Mouse (Mus musculus): ENCODE results near the gene Dclre1b.

The Dclre1b gene

DNA sequence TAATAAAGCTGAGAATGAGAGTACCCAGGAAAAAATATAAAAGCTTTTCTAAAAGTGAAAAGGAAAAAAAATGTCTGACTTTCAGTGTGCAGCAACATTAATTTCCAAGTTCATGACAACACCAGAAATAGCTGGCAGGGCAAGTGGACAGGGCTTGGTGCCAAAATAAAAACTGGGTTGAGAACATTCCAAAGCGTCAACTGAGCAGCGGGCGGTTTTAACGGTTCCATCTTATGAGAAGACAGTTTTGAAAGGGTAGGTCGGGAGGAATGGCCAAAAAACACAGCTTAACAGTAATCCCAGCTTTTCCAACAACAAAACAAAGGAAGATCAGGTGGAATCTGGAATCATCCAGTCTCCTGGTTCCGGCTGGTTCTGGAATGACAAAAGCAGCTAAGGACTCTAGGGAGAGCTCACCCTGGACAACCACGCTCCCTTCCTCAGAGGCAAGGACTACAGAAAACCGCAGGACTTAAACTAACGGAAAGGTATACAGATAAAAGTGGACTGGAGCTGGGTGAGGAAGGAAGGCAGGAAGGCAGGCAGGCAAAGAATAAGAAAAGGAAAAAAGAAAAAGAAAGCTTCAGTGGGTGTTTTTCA, 37.6 kb downstream of the Dclre1b start:
- DNase-seq = peak; percentile 85

DNA sequence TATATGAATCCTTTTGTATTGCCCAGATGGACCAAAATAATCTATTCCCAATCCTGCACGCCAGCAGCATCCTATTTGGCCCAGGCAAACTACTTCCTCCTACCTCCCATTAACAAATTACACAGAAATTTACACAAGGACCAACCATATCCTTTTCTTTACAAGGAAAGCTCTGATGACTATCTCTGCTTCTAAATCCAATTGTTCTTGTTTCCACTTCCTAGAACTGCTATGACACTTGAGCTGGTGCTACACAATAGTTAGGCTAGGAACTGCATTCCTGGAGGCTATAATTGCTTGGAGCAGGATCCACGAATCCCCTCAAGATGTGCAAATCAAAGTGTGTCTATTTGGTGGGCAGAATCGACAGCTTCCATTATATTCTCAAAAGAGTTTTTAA, 42.5 kb downstream of the Dclre1b start:
- DNase-seq = no peak

DNA sequence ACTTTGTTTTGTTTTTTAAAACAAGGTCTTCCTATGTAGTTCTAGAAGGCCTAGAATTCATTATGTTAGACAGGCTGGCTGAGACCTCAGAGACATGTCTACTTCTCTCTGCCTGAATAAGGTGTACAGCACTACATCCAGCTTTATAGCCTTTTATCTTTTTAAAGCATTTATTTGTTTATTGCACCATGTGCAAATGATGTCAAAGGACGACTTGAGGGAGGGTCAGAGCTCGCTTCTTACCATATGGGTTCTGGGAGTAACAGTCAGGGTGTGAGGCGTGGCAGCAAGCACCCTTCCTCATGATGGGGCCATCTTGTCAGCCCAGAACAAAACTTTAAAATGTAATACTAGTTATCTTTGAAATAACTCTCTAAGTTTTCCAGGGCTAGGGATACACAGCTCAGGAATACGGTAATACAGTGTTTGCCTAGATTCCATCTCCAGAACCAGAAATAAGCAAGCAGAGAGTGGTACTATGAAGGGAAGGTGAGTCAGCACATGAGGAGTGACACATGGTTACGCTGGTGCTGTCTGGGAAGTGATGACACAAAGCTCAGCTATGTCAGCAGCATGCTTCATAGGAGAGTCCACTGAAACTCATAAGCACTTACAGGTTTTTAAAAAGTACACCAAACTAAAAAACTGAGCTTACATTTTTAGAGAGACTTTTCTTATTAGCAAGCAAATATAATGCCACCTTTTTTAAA, 49.8 kb downstream of the Dclre1b start:
- DNase-seq = no peak

DNA sequence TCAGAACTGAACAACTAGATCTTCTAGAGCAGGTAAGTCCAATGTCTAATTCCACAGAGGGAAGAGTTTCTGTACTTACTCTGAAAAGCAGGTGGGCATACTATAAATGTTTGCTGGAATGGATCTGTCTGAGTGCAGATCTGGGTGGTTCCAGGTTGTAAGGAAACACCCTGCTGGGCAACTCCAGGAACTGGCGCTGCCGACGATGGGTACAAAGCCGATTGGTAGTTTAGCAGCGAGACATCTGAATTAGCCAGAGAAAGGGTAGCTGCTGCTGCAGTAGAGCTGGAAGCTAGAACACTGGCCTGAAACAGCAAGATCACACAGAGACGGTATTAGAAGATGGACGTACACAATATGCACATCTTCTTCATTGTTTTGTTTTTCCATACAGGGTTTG, 50.8 kb downstream of the Dclre1b start:
- DNase-seq = no peak

DNA sequence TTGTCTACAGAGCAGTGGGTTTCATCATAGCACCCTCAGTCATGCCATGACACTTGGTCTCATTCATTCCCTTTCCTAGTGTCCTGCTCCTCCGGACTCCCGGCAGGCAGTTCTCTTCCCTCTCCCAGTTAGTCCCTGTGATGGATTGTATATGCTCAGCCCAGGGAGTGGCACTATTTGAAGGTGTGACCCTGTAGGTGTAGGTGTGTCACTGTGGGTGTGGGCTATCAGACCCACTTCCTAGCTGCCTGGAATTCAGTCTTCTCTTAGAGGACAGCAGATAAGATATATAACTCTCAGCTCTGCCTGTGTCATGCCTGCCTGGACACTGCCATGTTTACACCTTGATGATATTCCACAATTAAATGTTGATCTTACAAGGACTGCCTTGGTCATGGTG, 52.3 kb downstream of the Dclre1b start:
- DNase-seq = no peak

DNA sequence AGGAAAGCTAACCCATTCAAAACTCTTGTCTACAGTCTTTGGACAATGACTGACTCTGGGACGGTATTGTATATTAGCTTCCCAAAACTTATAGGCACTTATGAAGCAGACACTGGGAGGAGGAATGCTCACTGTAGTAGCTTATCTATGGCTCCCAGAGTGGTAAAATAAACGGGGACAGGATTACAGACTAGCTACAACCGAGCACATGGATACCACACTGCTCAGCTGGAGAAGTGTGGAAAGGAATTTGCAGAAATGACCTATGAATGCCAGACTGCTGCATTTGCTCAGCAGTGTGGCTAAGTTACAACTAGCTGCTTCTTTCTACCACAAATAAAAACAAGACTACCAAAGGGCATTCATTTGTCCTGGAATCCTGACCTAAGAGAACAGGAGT, 53.9 kb downstream of the Dclre1b start:
- DNase-seq = no peak

DNA sequence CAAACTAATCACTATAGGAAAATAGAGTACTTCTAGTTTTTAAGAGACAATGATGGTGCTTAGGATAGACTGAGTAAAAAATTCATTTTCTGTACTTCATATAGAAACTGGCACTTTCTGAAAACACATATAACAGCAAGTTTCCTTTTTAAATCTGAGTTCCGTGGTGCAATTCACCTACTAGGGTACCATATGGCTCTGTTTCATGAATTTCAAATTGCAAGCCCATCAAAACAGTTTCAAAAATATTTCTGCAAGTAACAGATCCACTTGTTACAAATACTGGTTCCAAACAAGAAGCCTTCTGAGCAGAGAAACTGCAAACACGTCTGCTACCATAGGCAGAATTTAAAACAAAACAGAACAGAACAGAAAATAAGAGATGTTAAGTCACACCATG, 57.7 kb downstream of the Dclre1b start:
- no peak for DNase-seq

Data from kidney, adult 18-20 months (tissue).